Mouse (Mus musculus) erythroblast, embryonic 14.5 days (primary cell): ENCODE data around the gene Pyroxd2. TPM values are rescaled to one million over a fixed set of nuclear protein-coding genes. Genes with fewer than 3 reads are reported as not detected.
A peak's percentile ranks its signal among the peaks of the same experiment; 100 is the strongest.

Source experiments
- H3K27me3 ChIP-seq: 2 replicates; pipeline ENCODE4 v1.6.1; 2012; ENCODE audit warnings: inconsistent platforms; ENCODE audit not compliant: control insufficient read depth
- H3K36me3 ChIP-seq: 2 replicates; pipeline ENCODE4 v1.6.1; 2012; ENCODE audit warnings: mild to moderate bottlenecking, inconsistent platforms; ENCODE audit not compliant: control insufficient read depth
- H3K4me1 ChIP-seq: 2 replicates; pipeline ENCODE4 v1.6.1; 2012; ENCODE audit warnings: inconsistent platforms; ENCODE audit not compliant: control insufficient read depth
- H3K4me3 ChIP-seq: replicated peaks from 2 replicates; pipeline ENCODE3; 2012; ENCODE audit warnings: moderate library complexity, mild to moderate bottlenecking, inconsistent platforms
- H3K9me3 ChIP-seq: 2 replicates; pipeline ENCODE4 v1.6.1; 2012; ENCODE audit warnings: low read length, inconsistent platforms, mixed read lengths; ENCODE audit not compliant: control insufficient read depth
- GATA1 ChIP-seq: IDR thresholded peaks from 2 replicates; pipeline ENCODE4 v1.6.1; 2012; ENCODE audit warnings: low read length, inconsistent platforms, mixed read lengths
- TAL1 ChIP-seq: IDR thresholded peaks from 3 replicates; pipeline ENCODE4 v1.6.1; 2012; ENCODE audit warnings: low read length, inconsistent platforms, mixed read lengths
- polyA plus RNA-seq: library from polyadenylated mRNA; stranded (reverse); fragments of >175 nt; gene quantifications from 2 replicates; pipeline ENCODE4 v1.2.3, GENCODE M21; 2012

Gene Pyroxd2
- polyA plus RNA-seq, 1 experiment = 0.07 TPM

DNA sequence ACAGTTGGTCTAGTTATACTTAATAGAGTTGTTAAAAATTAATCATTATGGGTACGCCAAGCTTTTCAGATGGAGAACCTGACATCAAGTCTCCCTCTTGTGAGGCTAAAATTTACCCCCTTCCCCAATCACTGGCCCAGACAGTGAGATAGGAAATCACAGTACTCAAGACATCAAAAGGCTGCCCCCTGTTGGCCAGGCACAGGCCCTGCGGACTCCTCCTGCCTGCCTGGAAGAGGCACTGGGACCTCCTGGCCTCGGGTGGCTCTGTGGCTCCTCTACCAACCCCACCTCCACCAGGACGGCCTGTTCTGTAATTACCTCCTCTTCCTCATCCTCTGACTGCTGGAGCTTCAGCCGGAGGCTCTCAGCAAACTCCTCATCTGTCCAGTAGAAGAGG is 25.2 kb upstream of the Pyroxd2 start:
- TF ChIP-seq GATA1 (no peak), TAL1 (no peak)
- Histone ChIP-seq H3K27me3 (no peaks in the 10 kb centered on the region), H3K36me3 (peaks cover 3% of the 10 kb centered on the region; the same call in 1 of the 2 replicates), H3K4me3 (no peak overlapping the region), H3K9me3 (no peaks in the 10 kb centered on the region), H3K4me1 (peaks cover 24% of the 10 kb centered on the region)

DNA sequence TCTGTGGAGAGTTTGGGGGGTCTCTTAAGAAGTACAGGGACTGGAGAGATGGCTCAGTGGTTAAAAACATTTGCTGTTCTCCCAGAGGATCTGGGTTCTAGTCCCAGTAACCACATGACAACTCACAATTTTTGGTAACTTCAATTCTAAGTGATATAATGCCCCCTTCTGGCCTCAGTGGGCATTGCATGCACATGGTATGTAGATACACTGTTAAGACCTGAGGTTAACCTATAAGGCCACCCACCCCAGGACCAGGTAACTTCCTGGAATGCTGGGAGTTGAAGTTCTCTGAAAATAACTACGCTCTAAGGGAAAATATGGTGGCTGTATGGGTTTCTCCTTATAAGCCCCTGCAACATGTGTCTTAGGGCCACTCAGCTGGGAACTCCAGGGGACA is 24.2 kb upstream of the Pyroxd2 start:
- Histone ChIP-seq H3K4me3 (no peak overlapping the region), H3K36me3 (peaks cover 3% of the 10 kb centered on the region; the same call in 1 of the 2 replicates), H3K4me1 (peaks cover 24% of the 10 kb centered on the region), H3K27me3 (no peaks in the 10 kb centered on the region), H3K9me3 (no peaks in the 10 kb centered on the region)
- TF ChIP-seq GATA1 (no peak), TAL1 (no peak)

- Histone ChIP-seq H3K27me3 (no peaks in the 10 kb centered on the region), H3K4me3 (no peak overlapping the region), H3K9me3 (no peaks in the 10 kb centered on the region), H3K4me1 (no peaks in the 10 kb centered on the region), H3K36me3 (peaks cover 34% of the 10 kb centered on the region)
- TF ChIP-seq TAL1 = no peak
- TF ChIP-seq GATA1 = no peak
These were observed 17.7 kb upstream of the Pyroxd2 start for GRCm38 (mm10) chr19:42770141-42770872.

- no peaks in the 10 kb centered on the region for H3K4me1 ChIP-seq
- H3K4me3 ChIP-seq = no peak overlapping the region
- H3K27me3 ChIP-seq = no peaks in the 10 kb centered on the region
- H3K9me3 ChIP-seq = no peaks in the 10 kb centered on the region
- peaks cover 34% of the 10 kb centered on the region for H3K36me3 ChIP-seq
- TF ChIP-seq TAL1 (no peak), GATA1 (no peak)
These were observed 17.1 kb upstream of the Pyroxd2 start for GRCm38 (mm10) chr19:42769648-42770047.

DNA sequence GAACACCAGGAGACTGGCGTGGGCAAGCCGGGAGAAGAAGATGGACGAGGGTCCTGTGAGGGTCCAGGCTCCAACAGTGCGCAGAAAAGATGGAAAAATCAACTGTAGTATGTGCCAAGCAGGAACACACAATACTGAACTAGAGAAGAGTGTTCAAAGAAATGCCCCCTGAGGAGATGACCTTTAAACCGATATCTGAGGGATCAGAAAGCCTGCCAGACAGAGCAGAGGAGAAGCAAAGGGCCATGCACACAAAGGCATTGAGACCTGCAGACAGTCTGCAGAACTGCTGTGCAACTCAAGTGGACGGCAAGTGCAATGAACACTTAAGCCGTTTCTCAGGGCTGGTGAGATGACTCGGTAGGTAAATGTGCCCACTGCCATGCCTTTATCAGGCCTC is 14.8 kb upstream of the Pyroxd2 start:
- H3K9me3 ChIP-seq = no peaks in the 10 kb centered on the region
- H3K27me3 ChIP-seq = no peaks in the 10 kb centered on the region
- H3K36me3 ChIP-seq = peaks cover 34% of the 10 kb centered on the region
- no peak overlapping the region for H3K4me3 ChIP-seq
- no peak for TF ChIP-seq TAL1
- no peak for TF ChIP-seq GATA1
- H3K4me1 ChIP-seq = no peaks in the 10 kb centered on the region

GRCm38 (mm10) chr19:42764398-42764797 is 11.8 kb upstream of the Pyroxd2 start:
- H3K27me3 ChIP-seq = no peaks in the 10 kb centered on the region
- TF ChIP-seq GATA1 (no peak), TAL1 (no peak)
- peaks cover 22% of the 10 kb centered on the region for H3K36me3 ChIP-seq
- H3K9me3 ChIP-seq = no peaks in the 10 kb centered on the region
- H3K4me1 ChIP-seq = no peaks in the 10 kb centered on the region
- no peak overlapping the region for H3K4me3 ChIP-seq

DNA sequence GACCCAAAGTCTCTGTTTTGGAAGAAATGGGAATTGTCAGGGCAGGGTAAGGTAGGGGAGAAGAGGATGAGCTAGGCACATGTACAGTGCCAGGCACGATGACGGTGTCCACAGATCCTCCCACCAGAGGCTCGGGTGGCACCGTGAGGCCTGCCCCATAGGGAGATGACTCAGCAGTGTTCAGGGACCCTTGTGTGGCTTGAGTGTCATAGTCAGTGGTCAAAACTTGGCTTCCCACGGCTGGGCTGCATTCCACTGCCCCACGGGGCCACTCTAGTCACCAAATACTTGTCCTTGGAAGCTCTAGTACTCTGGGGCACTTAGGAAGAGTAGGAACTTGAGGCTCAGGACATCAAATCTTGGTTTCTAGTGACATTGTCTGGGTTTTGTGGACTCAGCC is 4.1 kb upstream of the Pyroxd2 start:
- H3K27me3 ChIP-seq = no peaks in the 10 kb centered on the region
- no peaks in the 10 kb centered on the region for H3K9me3 ChIP-seq
- TF ChIP-seq TAL1 = no peak
- no peak for TF ChIP-seq GATA1
- H3K4me3 ChIP-seq = no peak overlapping the region
- H3K36me3 ChIP-seq = peaks cover 7% of the 10 kb centered on the region
- H3K4me1 ChIP-seq = peaks cover 24% of the 10 kb centered on the region

GRCm38 (mm10) chr19:42755148-42755870 is 2.7 kb upstream of the Pyroxd2 start:
- TF ChIP-seq GATA1 = no peak
- no peak for TF ChIP-seq TAL1
- Histone ChIP-seq H3K36me3 (peaks cover 4% of the 10 kb centered on the region), H3K27me3 (no peaks in the 10 kb centered on the region), H3K9me3 (no peaks in the 10 kb centered on the region), H3K4me1 (peaks cover 27% of the 10 kb centered on the region), H3K4me3 (no peak overlapping the region)

DNA sequence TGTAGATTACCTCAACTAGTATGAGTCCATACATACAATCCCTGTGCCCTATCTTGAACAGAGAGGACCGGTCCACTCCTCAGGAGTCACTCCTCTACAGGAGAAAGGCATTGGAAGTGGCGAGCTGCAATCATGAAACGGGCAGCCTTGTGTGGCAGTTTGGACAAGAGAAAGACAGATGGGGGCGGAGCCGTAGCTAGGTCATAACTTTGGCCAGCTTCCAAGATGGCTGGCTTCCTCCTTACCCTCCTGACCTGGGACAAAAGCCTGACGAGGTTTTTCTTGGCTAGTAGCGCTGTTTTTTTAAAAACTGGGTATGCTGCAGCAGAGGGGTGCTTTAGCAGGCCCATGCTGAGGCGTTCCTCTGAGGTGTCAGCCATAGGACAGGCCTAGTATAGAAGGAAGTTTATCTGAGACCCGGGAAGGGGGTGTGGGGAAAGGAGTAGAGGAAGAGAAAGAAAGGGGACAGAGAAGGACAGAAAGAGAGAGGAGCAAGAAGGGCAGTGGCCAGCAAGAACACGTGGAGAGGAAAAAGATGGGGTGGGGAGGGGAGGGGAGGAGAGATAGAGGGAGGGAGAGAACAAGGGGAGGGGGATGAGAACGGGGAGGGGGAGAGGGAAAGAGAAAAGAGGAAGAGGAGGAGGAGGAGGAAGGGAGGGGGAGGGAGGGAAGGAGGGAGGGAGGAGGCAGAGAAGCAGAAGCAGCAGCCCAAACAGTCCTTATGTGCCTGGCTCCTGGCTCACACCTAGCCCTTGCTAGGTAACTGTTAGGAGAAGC is 754 bp upstream of the Pyroxd2 start:
- no peaks in the 10 kb centered on the region for H3K36me3 ChIP-seq
- H3K4me3 ChIP-seq = peak overlapping the region; percentile 64
- H3K27me3 ChIP-seq = no peaks in the 10 kb centered on the region
- TF ChIP-seq GATA1 = no peak
- TF ChIP-seq TAL1 = no peak
- H3K4me1 ChIP-seq = peaks cover 36% of the 10 kb centered on the region
- H3K9me3 ChIP-seq = no peaks in the 10 kb centered on the region
